Mouse (Mus musculus) embryo, embryonic 11 days (tissue): ENCODE measurements around the gene Snx32.

Source experiments
- DNase-seq: peaks from one replicate; pipeline ENCODE4 v3.0.0-alpha.2; 2015

The Snx32 gene

DNA sequence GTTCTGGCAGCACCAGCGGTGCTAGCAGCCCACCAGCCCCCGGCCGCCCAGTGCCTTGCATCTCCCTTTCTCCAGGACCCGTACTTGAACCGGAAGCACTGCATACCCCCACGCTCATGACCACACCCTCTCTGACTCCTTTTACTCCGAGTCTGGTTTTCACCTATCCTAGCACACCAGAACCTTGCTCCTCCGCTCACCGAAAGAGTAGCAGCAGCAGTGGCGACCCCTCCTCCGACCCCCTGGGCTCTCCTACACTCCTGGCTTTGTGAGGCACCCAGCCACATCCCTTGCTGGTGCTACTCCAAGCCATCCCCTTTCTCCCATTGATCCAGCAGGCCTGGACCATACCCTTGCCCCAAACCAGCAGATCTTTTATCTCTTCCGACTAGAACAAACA is 55.3 kb downstream of the Snx32 start:
- no peak for DNase-seq

DNA sequence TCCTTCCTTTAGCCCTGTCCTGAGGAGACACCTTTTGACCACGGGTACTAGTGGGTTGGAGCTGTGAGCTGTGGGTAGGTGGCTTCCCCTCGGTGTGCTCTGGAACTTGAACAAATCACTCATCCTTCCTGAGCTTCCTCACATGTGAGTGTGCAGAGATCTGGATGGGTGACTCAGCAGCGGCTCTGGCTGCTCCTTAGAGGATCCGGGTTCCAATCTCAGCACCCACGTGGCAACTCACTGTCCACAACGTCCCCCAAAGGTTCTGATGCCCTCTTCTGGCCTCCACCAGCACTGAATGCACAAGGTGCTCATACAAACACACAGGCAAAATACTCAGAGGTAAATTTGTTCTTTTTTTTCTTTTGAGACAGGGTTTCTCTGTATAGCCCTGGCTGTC is 58.6 kb downstream of the Snx32 start:
- no peak for DNase-seq

DNA sequence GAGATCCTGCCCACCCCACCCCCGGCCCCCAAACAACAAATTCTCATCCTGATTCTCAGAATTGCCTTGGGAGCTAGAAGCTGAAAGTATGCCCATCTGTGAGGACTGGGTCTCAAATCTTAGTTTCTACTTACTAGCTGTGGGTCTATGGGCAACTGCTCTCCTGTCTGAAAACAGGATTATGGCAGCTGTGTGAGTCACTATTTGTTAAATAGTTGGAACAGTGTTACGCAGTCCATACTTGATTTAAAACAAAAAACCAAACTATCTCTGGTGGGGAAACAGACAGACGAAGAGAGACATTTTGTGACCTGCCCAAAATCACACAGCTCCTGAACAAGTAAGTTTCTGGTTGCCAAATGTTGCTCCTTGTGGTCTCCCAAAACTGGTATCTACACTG is 60.7 kb downstream of the Snx32 start:
- no peak for DNase-seq

DNA sequence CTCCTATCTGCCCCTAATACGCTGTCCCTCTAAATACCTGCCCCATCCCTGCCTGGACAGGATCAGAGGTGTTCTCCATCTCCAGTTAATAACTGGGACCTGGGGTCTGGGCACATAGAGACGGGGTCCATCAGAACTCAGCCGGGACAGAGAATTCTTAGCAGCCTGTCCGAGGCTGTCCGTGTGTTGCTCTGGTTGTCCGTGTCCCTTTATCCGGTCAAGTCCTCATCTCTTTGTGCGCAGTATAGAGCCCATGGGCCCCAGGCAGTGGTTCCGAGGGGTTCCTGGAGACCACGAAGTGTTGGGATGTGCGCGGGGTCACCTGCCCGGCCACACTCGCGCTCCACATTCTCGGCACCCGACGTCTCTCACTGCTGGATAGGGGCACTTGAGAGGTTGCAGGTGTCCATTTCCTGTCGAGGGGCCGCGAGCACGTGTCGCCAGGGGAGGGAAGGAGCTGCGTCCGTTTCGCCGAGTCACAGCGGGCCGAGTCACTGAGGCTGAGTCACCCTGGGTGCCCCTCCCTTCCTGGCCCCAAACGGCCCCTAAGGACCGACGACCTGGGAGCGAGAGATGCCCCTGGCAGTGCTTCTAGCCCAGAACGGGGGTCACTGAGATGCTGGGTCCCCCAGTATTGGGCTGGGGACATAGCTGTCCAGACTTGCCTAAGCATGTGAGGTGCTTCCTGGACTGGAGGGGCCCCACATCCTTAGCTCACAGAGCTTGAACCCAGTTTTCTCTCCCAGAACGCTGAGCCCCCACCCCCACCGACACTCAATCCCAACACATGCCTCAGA is 61.8 kb downstream of the Snx32 start:
- DNase-seq, result peak; percentile 37

DNA sequence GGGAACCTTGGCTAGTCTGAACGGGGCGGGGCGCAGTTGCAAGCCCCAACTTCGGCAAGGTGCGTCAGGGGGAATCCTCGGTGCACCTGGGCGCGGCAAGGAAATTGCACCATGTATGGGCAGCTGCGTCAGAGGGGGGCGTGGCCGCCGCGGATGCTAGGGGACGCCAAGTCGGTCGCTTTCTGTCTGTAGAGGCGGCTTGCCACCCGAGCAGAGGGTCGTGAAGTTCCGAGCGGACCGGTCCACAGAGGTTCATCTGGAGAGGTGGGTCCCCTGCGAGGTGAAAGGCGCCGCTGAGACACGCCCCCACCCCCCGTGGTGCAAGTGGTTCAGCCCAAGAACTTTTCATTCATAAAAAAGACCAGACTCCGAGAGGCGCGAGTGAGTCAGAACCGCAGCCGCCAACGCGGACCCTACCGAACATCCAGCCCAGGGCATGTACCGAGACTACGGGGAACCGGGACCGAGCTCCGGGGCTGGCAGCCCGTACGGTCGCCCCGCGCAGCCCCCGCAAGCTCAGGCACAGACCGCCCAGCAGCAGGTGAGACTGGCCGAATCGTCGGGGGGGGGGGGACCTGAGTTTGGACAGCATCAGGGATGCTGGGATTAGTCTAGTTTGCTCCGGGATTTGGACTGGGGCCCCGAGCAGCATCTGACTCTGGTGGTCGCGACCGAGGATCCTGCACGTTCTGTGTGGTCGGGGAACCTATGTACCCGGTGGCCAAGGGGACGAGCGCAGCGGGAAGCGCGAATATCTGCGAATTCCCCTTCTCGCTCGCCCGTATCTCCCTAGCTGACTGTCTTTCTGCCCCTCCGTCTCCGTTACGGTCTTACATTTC is 62.6 kb downstream of the Snx32 start, which contains the start of gene Fosl1:
Fosl1 (plus strand) TSS at position 33 of the 839 bp plus-strand sequence.
- peak; percentile 71 for DNase-seq

DNA sequence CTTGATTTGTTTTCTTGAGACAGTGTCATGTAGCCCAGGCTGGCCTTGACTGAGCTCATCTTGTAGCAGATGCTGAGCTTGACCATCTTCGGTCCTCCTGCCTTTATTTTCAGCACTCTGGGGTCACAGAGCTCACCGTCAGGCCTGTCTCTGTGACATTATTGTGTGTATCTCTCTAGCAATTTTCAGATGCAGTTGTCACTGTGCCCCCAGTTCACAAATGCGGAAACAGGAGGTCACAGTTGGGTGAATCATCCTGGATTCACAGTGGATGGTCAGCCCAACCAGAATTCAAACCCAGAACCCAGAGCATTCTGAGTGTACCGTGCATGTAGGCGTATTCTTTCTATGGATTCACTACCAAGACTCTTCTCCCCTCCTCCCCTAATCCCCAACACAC is 64.6 kb downstream of the Snx32 start:
- no peak for DNase-seq

DNA sequence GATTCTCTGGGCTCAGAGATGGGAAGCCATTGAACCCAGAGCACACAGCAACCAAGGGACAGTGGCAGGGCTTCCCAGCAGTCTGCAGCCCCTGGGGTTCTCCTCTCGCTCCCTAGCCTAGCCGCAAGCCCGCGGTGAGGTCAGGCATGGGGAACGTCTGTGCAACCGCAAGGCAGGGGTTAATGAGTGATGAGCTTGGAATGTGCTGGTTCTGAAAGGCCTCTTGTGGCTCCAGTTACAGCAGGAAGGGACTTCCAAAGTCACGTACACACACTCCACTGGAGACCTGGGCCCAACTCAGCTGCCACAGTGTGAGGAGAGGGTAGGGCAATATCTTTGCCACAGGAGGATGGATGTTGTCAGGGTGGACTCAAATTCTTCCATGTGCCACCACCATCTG is 65.4 kb downstream of the Snx32 start:
- DNase-seq, result no peak

DNA sequence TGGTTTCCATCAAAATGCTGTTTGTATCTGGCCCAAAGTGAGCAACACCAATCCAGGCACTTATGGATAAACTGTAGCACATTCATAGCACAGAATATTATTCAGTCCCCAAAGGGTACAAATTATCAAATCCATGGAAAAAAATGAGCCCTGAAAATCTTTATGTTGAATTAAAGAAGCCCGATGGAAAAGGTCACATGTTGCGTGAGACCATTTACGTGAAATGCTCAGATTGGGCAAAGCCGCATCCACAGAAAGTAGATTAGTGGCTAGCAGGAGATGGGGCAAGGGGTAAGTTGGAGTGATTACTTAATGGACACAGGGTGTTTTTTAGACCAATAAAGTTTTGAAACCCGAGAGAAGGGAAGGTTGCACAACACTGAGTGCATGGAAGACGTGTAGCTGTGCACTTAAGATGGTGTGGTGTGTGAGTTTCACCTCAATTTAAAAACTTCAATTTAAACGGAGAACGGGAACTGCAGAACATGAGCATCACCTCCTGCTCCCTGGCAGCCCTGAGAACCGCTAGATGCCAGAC is 65.9 kb downstream of the Snx32 start:
- no peak for DNase-seq
